Mouse (Mus musculus) liver, postnatal 0 days (tissue): ENCODE data around the gene Asb6.

ENCODE experiments used
- CTCF ChIP-seq: sonication (generic); IDR thresholded peaks from 2 replicates; pipeline ENCODE4 v1.5.1; 2016; ENCODE audit warnings: antibody characterized with exemption, low read depth
- EP300 ChIP-seq: IDR thresholded peaks from 2 replicates; pipeline ENCODE4 v1.6.1; 2016; ENCODE audit warnings: antibody characterized with exemption, low read depth, mild to moderate bottlenecking

DNA sequence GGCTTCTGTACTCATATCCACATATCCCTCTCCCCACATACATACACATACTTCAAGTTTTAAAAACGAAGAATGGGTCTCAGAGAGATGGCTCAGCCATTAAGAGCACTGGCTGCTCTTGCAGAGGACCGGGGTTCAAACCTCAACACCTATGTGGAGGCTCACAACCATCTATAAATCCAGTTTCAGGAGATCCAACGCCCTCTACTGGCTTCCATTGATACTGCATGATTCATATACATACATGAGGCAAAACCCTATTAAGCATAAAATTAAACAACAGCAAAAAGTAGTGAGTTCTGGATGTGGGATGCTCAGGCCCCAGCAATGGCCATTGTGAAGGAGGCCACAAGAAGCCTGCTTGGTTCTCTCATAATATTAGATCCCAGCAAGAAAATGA is 54.2 kb downstream of the Asb6 start:
- peak; percentile 64 for TF ChIP-seq CTCF
- no peak for TF ChIP-seq EP300
